Mouse (Mus musculus) cerebellum, adult (tissue): ENCODE measurements around the gene Sbk3.
"Not testable (repeated sequence)": the region's sequence is repeated elsewhere in the genome, so short reads cannot be mapped to it uniquely, and the experiment has no call there.

Experiments used
- ATAC-seq: cut with Nextera tagmentation; 2 replicates; pipeline ENCODE4 v1.9.2; 2017; ENCODE audit warnings: mild to moderate bottlenecking, moderate library complexity, mixed read lengths; ENCODE audit not compliant: insufficient number of reproducible peaks, low FRiP score, low TSS enrichment

Sbk3 gene

DNA sequence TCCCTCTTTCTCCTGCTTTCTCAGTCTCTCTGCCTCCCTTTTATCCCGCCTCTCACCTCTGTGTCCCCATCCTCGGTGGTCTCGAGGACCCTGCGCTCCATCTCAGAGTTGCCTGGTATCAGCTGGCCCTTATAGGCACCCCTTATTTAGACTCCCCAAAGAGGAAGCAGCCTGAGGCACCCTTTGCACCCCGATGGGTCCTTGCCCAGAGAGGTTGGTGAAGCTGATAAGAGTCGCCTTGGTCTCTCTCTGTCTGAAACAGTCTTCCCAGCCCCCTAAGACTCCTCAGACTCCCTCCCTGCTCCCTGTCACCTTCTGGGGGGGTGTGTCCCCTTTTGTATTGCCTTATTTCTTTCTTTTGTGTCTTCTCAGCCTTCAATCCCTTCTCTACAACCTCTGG lies at the start of gene Sbk3:
Gene Sbk3, minus strand, starts transcription at position 101 of the 400 bp plus-strand sequence.
- ATAC-seq: no peak

DNA sequence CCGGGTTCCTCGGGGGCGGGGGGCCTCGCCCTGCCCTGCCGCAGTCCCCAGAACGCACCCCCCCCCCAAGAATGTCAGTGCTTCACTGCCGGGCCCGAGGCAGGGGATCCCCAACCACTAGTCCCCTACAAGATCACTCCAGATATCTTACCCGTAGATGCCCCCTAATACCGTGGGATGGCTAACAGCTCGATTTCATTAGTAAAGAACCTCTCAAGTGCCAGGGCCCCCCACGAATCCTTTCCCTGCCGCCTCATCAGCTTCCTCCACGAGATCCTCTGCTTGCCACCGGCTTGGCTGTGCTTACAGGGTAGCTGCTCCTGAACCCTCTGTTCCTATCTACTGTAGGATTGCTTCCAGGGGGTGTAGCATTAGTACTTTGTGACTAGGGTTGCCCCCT lies 49.7 kb upstream of the Sbk3 start:
- 0 out of 2 replicates have a peak, but pooled peaks have one; percentile 4 for ATAC-seq

DNA sequence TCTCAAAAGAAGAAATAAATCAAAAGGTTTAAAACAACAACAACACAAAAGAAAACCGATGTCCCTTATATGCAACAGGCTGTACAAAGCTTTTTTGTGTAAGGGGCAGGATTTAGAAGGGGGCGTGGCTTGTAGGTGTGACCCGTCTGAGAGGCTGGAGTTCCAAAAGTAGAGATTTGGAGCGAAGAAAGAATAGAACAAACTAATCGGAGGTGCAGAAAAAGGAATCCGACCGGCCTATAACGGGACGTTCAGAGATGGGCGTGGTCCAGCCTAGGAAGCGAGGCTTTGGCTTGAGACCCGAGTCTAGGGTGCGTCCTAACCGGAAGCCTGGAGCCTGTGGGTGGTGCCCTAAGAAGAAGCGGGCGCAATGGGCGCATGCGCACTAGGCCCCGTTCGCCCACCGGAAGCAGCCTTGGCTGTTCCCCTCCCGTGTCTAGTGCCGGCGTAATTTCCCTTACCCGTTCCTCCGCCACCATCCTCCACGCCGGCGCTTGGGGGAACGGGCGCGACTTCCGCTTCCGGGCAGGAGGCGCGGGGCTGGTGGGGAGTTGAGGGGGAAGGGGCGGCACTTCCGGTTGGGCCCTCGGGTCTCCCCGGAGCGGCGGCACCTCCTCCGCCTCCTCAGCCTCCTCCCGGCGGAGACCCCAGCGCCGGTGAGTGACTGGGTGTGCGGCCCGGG lies 49.2 kb upstream of the Sbk3 start, which contains the start of the genes Zfp865 and Ccdc106:
Gene Zfp865, plus strand, starts transcription at position 377 of the 682 bp plus-strand sequence.
Gene Ccdc106, plus strand, starts transcription at position 554 of the 682 bp plus-strand sequence.
- peak; percentile 72 for ATAC-seq

GRCm38 (mm10) chr7:5019576-5019975 lies 48.6 kb upstream of the Sbk3 start:
- ATAC-seq: not testable (repeated sequence)

GRCm38 (mm10) chr7:5017931-5018330 lies 47.0 kb upstream of the Sbk3 start:
- no peak for ATAC-seq

GRCm38 (mm10) chr7:5017352-5017751 lies 46.4 kb upstream of the Sbk3 start:
- ATAC-seq: no peak

DNA sequence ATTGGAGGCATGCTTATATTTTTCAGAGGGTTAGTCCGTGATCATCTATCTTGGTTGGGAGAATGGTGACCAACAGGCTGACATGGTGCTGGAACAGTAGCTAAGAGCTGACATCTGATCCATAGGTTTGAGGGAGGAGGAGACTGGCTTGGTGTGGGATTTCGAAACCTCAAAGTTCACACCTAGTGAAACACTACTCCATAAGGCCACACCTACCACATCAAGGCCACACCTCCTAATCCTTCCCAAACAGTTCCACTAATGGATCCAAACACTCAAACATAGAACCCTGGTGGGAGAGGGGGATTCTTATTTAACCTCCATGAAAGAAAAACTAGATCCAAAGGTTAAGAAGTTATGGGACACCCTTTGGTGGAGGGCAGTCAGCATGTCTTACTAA lies 46.0 kb upstream of the Sbk3 start:
- no peak for ATAC-seq

GRCm38 (mm10) chr7:5016057-5016456 lies 45.1 kb upstream of the Sbk3 start:
- ATAC-seq: no peak

DNA sequence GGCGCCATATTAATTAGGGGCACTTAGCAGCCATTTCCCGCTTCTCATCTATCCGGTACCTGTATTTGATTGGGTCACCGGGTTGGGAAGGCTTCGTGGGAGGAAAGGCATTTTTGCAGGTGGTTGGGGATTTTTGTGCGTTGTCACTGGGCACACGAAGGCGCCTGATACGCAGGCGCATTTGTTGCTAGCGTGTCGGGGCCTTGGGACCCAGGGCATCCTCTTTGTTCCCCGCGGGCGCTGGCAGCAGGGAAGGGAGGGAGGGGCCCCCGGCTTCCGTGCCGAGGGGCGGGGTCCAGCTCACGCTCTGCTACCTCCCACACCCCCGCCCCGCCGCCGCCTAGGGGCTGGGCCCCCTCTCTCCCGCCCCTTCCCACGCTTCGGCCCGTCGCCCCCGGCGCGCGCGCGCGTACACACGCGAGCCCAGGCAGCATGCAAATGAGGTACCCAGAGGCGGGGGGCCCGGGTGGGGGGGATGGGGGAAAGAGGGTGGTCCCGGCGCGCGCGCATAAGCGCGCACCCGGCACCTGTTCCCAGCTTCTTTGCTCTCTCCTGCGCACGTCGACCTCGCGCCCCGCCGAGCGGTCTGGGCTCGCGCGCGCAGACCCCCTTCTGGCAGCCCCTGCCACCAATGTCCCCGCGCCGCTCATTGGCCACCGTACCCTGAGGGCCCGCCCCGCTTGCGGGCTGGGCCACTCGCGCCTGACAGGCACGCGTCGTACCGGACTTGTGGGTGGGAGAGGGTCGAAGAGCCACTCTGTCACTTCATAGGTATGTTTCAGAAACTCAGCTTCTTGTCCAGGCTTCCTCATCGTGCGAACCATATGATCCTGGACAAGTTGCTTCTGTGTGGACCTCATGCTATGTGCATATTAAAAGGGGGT lies 44.4 kb upstream of the Sbk3 start, which contains the start of gene Gm44973:
Gene Gm44973, plus strand, starts transcription at position 379 of the 884 bp plus-strand sequence.
- ATAC-seq: peak; percentile 81

GRCm38 (mm10) chr7:5014251-5015117 lies 43.5 kb upstream of the Sbk3 start, which contains the start of the genes Zfp524 and Fiz1:
TSS of gene Zfp524 (plus strand) at chr7:5014415.
TSS of gene Fiz1 (minus strand) at chr7:5014697.
- ATAC-seq: peak; percentile 36; the same call in 1 of the 2 replicates

- no peak for ATAC-seq
Observed at GRCm38 (mm10) chr7:5012681-5013513, 41.9 kb upstream of the Sbk3 start.

GRCm38 (mm10) chr7:5008229-5008628 lies 37.3 kb upstream of the Sbk3 start:
- no peak for ATAC-seq

DNA sequence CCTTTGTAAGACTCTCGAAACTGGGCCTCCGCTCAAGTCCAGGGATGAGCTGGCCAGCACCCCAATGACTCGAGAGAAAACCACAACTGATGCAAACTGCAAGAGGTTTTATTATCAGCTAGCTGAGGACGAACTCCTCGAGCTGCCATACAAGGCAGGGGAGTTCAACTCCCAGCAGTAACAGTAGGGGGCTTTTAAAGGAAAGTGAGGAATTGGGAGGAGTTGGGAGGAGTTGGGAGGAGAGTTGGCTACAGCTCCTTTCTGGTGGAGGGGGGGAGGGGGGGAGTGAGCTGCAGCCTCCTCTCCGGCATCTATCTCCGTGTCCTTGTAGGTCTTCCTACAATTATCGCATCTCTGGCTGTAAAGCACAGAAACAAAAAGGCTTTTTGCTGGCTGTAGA lies 31.9 kb upstream of the Sbk3 start:
- not testable (repeated sequence) for ATAC-seq

DNA sequence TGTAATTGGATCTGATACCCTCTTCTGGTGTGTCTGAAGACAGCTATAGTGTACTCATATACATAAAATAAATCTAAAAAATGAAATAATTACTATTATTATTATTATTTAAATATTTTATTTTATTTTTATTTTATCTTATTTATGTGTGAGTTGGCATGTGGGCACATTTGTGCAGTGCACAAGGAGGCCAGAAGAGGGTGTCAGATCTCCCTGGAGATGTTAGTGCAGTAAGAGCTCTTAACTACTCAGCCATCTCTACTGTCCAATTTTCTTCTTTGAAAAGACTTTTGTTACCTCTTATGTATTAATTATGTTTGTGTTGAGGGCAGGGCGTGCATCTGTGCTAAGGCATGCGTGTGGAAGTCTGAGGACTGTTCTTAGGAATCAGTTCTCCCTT lies 28.9 kb upstream of the Sbk3 start:
- ATAC-seq: no peak

GRCm38 (mm10) chr7:4996934-4997333 lies 26.0 kb upstream of the Sbk3 start:
- no peak for ATAC-seq

GRCm38 (mm10) chr7:4996003-4996895 lies 25.3 kb upstream of the Sbk3 start, which contains the start of gene Zfp579:
TSS of gene Zfp579 (minus strand) at chr7:4996158.
- ATAC-seq: peak; percentile 50

DNA sequence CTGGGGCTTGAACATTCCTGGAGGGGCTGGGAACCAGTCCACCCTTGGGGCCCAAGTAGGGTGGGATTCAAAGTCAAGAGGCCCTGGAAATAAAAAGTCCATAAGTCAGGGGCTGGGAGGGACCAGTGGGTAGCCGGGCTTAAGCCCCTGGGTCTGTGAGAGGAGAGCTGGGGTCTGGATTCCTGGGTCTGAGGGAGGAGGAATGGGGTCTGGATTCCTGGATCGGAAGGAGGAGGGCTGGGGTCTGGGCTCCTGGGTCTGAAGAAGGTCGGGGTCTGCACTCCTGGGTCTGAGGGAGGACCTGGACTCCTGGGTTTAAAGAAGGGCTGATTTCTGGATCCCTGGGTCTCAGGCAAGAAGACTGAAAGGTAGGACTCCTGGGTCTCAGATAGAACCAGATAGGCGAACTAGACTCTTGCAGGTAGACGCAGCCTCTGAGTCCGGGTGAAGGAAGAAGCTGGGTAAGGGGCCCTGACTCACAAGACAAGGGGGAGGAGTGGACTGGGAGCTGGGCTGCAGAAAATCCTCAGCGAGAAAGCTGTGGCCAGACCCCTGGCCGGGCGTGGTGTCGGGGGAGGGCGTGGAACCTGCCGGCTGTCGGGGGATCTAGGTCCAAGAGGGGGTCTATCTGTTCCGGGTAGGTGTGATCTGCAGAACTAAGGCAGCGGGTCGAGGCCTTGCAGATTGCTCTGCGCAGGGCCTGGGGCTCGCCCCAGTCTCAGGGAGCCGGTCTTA lies 24.5 kb upstream of the Sbk3 start:
- ATAC-seq: no peak
